Mouse (Mus musculus) heart, adult 9 months (tissue): Measurements from ENCODE around the gene Cacnb3.

Source experiments
- DNase-seq, 2 experiments: peaks; one replicate each; pipeline ENCODE4 v3.0.0; 2022; ENCODE audit warnings: low spot score in 2 of 2

Gene Cacnb3

GRCm38 (mm10) chr15:98675634-98676250, 45.1 kb downstream of the Cacnb3 start:
- DNase-seq: no peak

- peak in 1 of 2 experiments; percentile 12 for DNase-seq
Measured at GRCm38 (mm10) chr15:98676471-98676870, 45.8 kb downstream of the Cacnb3 start.

- peak; percentile 88 to 94 for DNase-seq
Measured at GRCm38 (mm10) chr15:98676940-98677728, 46.5 kb downstream of the Cacnb3 start, which contains the start of gene Rnd1. TSS of gene Rnd1 (minus strand) at chr15:98677461.

- DNase-seq: no peak
Measured at GRCm38 (mm10) chr15:98677977-98678376, 47.3 kb downstream of the Cacnb3 start.

- no peak for DNase-seq
Measured at GRCm38 (mm10) chr15:98680660-98681059, 50.0 kb downstream of the Cacnb3 start.

GRCm38 (mm10) chr15:98681633-98682032, 51.0 kb downstream of the Cacnb3 start:
- no peak for DNase-seq

GRCm38 (mm10) chr15:98683177-98683576, 52.5 kb downstream of the Cacnb3 start:
- DNase-seq: no peak

- DNase-seq: no peak
Measured at GRCm38 (mm10) chr15:98683746-98684145, 53.1 kb downstream of the Cacnb3 start.

- DNase-seq: no peak
Measured at GRCm38 (mm10) chr15:98685926-98686325, 55.3 kb downstream of the Cacnb3 start.

- no peak for DNase-seq
Measured at GRCm38 (mm10) chr15:98689682-98690081, 59.0 kb downstream of the Cacnb3 start.

- DNase-seq: no peak
Measured at GRCm38 (mm10) chr15:98691486-98692147, 61.0 kb downstream of the Cacnb3 start.

- peak; percentile 44 to 76 for DNase-seq
Measured at GRCm38 (mm10) chr15:98692171-98692715, 61.6 kb downstream of the Cacnb3 start.
